Mouse (Mus musculus) lung, embryonic 16.5 days (tissue): ENCODE data around the gene Grpel1. TPM values are rescaled to one million over a fixed set of nuclear protein-coding genes. Genes with fewer than 3 reads are reported as not detected.
A peak's percentile ranks its signal among the peaks of the same experiment; 100 is the strongest.

Experiments used
- ATAC-seq: fragments of 200-750 bp; cut with Nextera tagmentation; 2 replicates; pipeline ENCODE4 v1.8.0; 2017; ENCODE audit warnings: low read depth, mild to moderate bottlenecking, moderate library complexity
- H3K27ac ChIP-seq: fragments of 300-500 bp; sonication (generic); 2 replicates; pipeline ENCODE4 v1.5.1; 2014; ENCODE audit warnings: mild to moderate bottlenecking, control low read depth, low read length
- H3K27me3 ChIP-seq: fragments of 300-500 bp; sonication (generic); 2 replicates; pipeline ENCODE4 v1.6.1; 2014; ENCODE audit warnings: low read depth, low read length, mixed read lengths; ENCODE audit not compliant: control insufficient read depth, insufficient read depth
- H3K36me3 ChIP-seq: fragments of 300-500 bp; sonication (generic); 2 replicates; pipeline ENCODE4 v1.6.1; 2014; ENCODE audit warnings: low read length; ENCODE audit not compliant: control insufficient read depth, insufficient read depth
- H3K4me1 ChIP-seq: fragments of 300-500 bp; sonication (generic); replicated peaks from 2 replicates; pipeline ENCODE4 v1.6.1; 2014; ENCODE audit warnings: low read length, mixed read lengths; ENCODE audit not compliant: control insufficient read depth, insufficient read depth
- H3K4me2 ChIP-seq: fragments of 300-500 bp; sonication (generic); 2 replicates; pipeline ENCODE4 v1.6.1; 2014; ENCODE audit warnings: low read depth, low read length, control low read depth
- H3K4me3 ChIP-seq: fragments of 300-500 bp; sonication (generic); 2 replicates; pipeline ENCODE4 v1.5.1; 2014; ENCODE audit warnings: mild to moderate bottlenecking, low read length, control low read depth
- H3K9ac ChIP-seq: fragments of 300-500 bp; sonication (generic); 2 replicates; pipeline ENCODE4 v1.6.1; 2014; ENCODE audit warnings: low read length, control low read depth
- H3K9me3 ChIP-seq: fragments of 300-500 bp; sonication (generic); 2 replicates; pipeline ENCODE4 v1.6.1; 2016; ENCODE audit warnings: low read length; ENCODE audit not compliant: control insufficient read depth
- WGBS: fragments of 180-500 bp; shearing (Covaris S2); extraction: QIAGEN DNeasy Blood & Tissue Kit; methylation state at CpG from one replicate; pipeline ENCODE4 v1.1.7; 2014; 5-methylcytosine and 5-hydroxymethylcytosine counted together
- polyA plus RNA-seq: library from polyadenylated mRNA; unstranded; fragments of >200 nt; fragmentation: Nextera tagmentation; extraction: Ambion mirVana; gene quantifications from 2 replicates; pipeline ENCODE4 v1.2.1, GENCODE M21; 2015

Grpel1 gene
- polyA plus RNA-seq, 1 experiment from 2014 or later: 47.5 TPM

GRCm38 (mm10) chr5:36452821-36453220, 12.0 kb upstream of the Grpel1 start:
- 73% methylated on average over 6 of the region's 6 CpGs for WGBS
- no peak for ATAC-seq
- no peak overlapping the region for H3K4me3 ChIP-seq
- H3K27ac ChIP-seq: no peak overlapping the region
- H3K9me3 ChIP-seq: no peaks in the 10 kb centered on the region
- no peak overlapping the region for H3K4me2 ChIP-seq
- no peaks in the 10 kb centered on the region for H3K36me3 ChIP-seq
- H3K9ac ChIP-seq: no peak overlapping the region
- H3K27me3 ChIP-seq: no peaks in the 10 kb centered on the region
- H3K4me1 ChIP-seq: no peaks in the 10 kb centered on the region

GRCm38 (mm10) chr5:36457706-36458105, 7.1 kb upstream of the Grpel1 start:
- H3K36me3 ChIP-seq: no peaks in the 10 kb centered on the region
- no peak overlapping the region for H3K4me3 ChIP-seq
- H3K4me2 ChIP-seq: no peak overlapping the region
- no peaks in the 10 kb centered on the region for H3K9me3 ChIP-seq
- no peaks in the 10 kb centered on the region for H3K27me3 ChIP-seq
- H3K27ac ChIP-seq: no peak overlapping the region
- no peak for ATAC-seq
- H3K9ac ChIP-seq: no peak overlapping the region
- WGBS: 71% methylated on average over 4 of the region's 4 CpGs
- H3K4me1 ChIP-seq: no peaks in the 10 kb centered on the region

- no peak for ATAC-seq
- Histone ChIP-seq H3K9ac (no peak overlapping the region), H3K9me3 (no peaks in the 10 kb centered on the region), H3K4me3 (no peak overlapping the region), H3K4me1 (0 out of 2 replicates have a peak, but pooled peaks cover under 1% of the 10 kb centered on the region), H3K27ac (no peak overlapping the region), H3K36me3 (no peaks in the 10 kb centered on the region), H3K27me3 (no peaks in the 10 kb centered on the region), H3K4me2 (no peak overlapping the region)
- 7% methylated on average over 4 of the region's 4 CpGs for WGBS
Measured at GRCm38 (mm10) chr5:36458926-36459325, 5.9 kb upstream of the Grpel1 start.

- Histone ChIP-seq H3K4me2 (no peak overlapping the region), H3K9me3 (no peaks in the 10 kb centered on the region), H3K27ac (no peak overlapping the region), H3K4me3 (no peak overlapping the region), H3K27me3 (no peaks in the 10 kb centered on the region), H3K4me1 (peaks cover 4% of the 10 kb centered on the region), H3K9ac (no peak overlapping the region), H3K36me3 (no peaks in the 10 kb centered on the region)
- no peak for ATAC-seq
- WGBS: 86% methylated on average over 2 of the region's 2 CpGs
Measured at GRCm38 (mm10) chr5:36460712-36461111, 4.1 kb upstream of the Grpel1 start.

- no peak overlapping the region for H3K9ac ChIP-seq
- ATAC-seq: no peak
- H3K27me3 ChIP-seq: no peaks in the 10 kb centered on the region
- H3K36me3 ChIP-seq: no peaks in the 10 kb centered on the region
- WGBS: 60% methylated on average over 2 of the region's 2 CpGs
- H3K9me3 ChIP-seq: no peaks in the 10 kb centered on the region
- H3K4me2 ChIP-seq: no peak overlapping the region
- H3K4me1 ChIP-seq: peaks cover 9% of the 10 kb centered on the region
- H3K4me3 ChIP-seq: no peak overlapping the region
- no peak overlapping the region for H3K27ac ChIP-seq
Measured at GRCm38 (mm10) chr5:36461231-36461630, 3.6 kb upstream of the Grpel1 start.

- H3K27me3 ChIP-seq: no peaks in the 10 kb centered on the region
- no peak overlapping the region for H3K27ac ChIP-seq
- H3K4me2 ChIP-seq: no peak overlapping the region
- H3K36me3 ChIP-seq: no peaks in the 10 kb centered on the region
- peaks cover 12% of the 10 kb centered on the region for H3K4me1 ChIP-seq
- no peak for ATAC-seq
- H3K9me3 ChIP-seq: no peaks in the 10 kb centered on the region
- no peak overlapping the region for H3K9ac ChIP-seq
- no peak overlapping the region for H3K4me3 ChIP-seq
- WGBS: 9% methylated on average over 7 of the region's 7 CpGs
Measured at GRCm38 (mm10) chr5:36462810-36463209, 2.0 kb upstream of the Grpel1 start.

- ATAC-seq: no peak
- 65% methylated on average over 5 of the region's 5 CpGs for WGBS
Measured at GRCm38 (mm10) chr5:36463391-36463790, 1.4 kb upstream of the Grpel1 start.

GRCm38 (mm10) chr5:36465889-36466288, 1.1 kb downstream of the Grpel1 start:
- H3K27ac ChIP-seq: no peak overlapping the region
- H3K36me3 ChIP-seq: peaks cover 6% of the 10 kb centered on the region; the same call in 1 of the 2 replicates
- H3K27me3 ChIP-seq: no peaks in the 10 kb centered on the region
- peak overlapping the region; percentile 85 for H3K9ac ChIP-seq
- H3K4me2 ChIP-seq: peak overlapping the region; percentile 90
- H3K4me3 ChIP-seq: peak overlapping the region; percentile 84
- 18% methylated on average over 8 of the region's 8 CpGs for WGBS
- no peaks in the 10 kb centered on the region for H3K9me3 ChIP-seq
- ATAC-seq: no peak
- peaks cover 12% of the 10 kb centered on the region for H3K4me1 ChIP-seq

More at GRCm38 (mm10) chr5:36463391-36463790, 1.4 kb upstream of the Grpel1 start:
- Histone ChIP-seq H3K4me2 (no peak overlapping the region), H3K9me3 (no peaks in the 10 kb centered on the region), H3K36me3 (no peaks in the 10 kb centered on the region), H3K4me3 (no peak overlapping the region), H3K27me3 (no peaks in the 10 kb centered on the region), H3K4me1 (peaks cover 12% of the 10 kb centered on the region), H3K9ac (no peak overlapping the region), H3K27ac (no peak overlapping the region)

- no peak overlapping the region for H3K9ac ChIP-seq
- H3K9me3 ChIP-seq: no peaks in the 10 kb centered on the region
- no peak for ATAC-seq
- 91% methylated on average over 8 of the region's 8 CpGs for WGBS
- no peak overlapping the region for H3K4me3 ChIP-seq
- peaks cover 25% of the 10 kb centered on the region for H3K36me3 ChIP-seq
- H3K27me3 ChIP-seq: no peaks in the 10 kb centered on the region
- H3K4me2 ChIP-seq: no peak overlapping the region
- peaks cover 3% of the 10 kb centered on the region for H3K4me1 ChIP-seq
- H3K27ac ChIP-seq: no peak overlapping the region
Measured at GRCm38 (mm10) chr5:36471206-36471605, 6.4 kb downstream of the Grpel1 start.
